Mouse (Mus musculus) splenic B cell, adult 2 months (primary cell): ENCODE results near the gene Gm16253.

ENCODE experiments used
- DNase-seq: peaks from one replicate; pipeline ENCODE4 v3.0.0-alpha.2; 2011; ENCODE audit warnings: low read depth, low spot score
- H3K27me3 ChIP-seq: 2 replicates; pipeline ENCODE4 v1.6.1; 2012; ENCODE audit warnings: mild to moderate bottlenecking, low read length, moderate library complexity, mixed read lengths; ENCODE audit not compliant: control insufficient read depth, poor library complexity, insufficient read depth, severe bottlenecking
- H3K36me3 ChIP-seq: 2 replicates; pipeline ENCODE4 v1.6.1; 2012; ENCODE audit warnings: mild to moderate bottlenecking, low read length, moderate library complexity, mixed read lengths; ENCODE audit not compliant: control insufficient read depth, poor library complexity, insufficient read depth, severe bottlenecking

Gm16253 gene

GRCm38 (mm10) chr3:96576005-96576658 is 652 bp upstream of the Gm16253 start:
- DNase-seq: no peak
- no peaks in the 10 kb centered on the region for H3K36me3 ChIP-seq
- no peaks in the 10 kb centered on the region for H3K27me3 ChIP-seq

- no peak for DNase-seq
- Histone ChIP-seq H3K36me3 (no peaks in the 10 kb centered on the region), H3K27me3 (no peaks in the 10 kb centered on the region)
These were observed 782 bp downstream of the Gm16253 start for GRCm38 (mm10) chr3:96577566-96577965.

GRCm38 (mm10) chr3:96578561-96579238 is 1.9 kb downstream of the Gm16253 start:
- Histone ChIP-seq H3K36me3 (no peaks in the 10 kb centered on the region), H3K27me3 (no peaks in the 10 kb centered on the region)
- DNase-seq: no peak

GRCm38 (mm10) chr3:96579239-96579750 is 2.5 kb downstream of the Gm16253 start:
- H3K27me3 ChIP-seq: no peaks in the 10 kb centered on the region
- DNase-seq: no peak
- no peaks in the 10 kb centered on the region for H3K36me3 ChIP-seq

- DNase-seq: peak; percentile 97
- Histone ChIP-seq H3K27me3 (no peaks in the 10 kb centered on the region), H3K36me3 (no peaks in the 10 kb centered on the region)
These were observed 3.2 kb downstream of the Gm16253 start for GRCm38 (mm10) chr3:96579885-96580454.

- Histone ChIP-seq H3K36me3 (no peaks in the 10 kb centered on the region), H3K27me3 (no peaks in the 10 kb centered on the region)
- DNase-seq: no peak
These were observed 4.4 kb downstream of the Gm16253 start for GRCm38 (mm10) chr3:96581141-96581540.

GRCm38 (mm10) chr3:96581771-96582515 is 5.2 kb downstream of the Gm16253 start:
- H3K27me3 ChIP-seq: no peaks in the 10 kb centered on the region
- no peak for DNase-seq
- no peaks in the 10 kb centered on the region for H3K36me3 ChIP-seq

GRCm38 (mm10) chr3:96583386-96583785 is 6.6 kb downstream of the Gm16253 start:
- no peaks in the 10 kb centered on the region for H3K36me3 ChIP-seq
- DNase-seq: no peak
- no peaks in the 10 kb centered on the region for H3K27me3 ChIP-seq

- Histone ChIP-seq H3K36me3 (no peaks in the 10 kb centered on the region), H3K27me3 (no peaks in the 10 kb centered on the region)
- no peak for DNase-seq
These were observed 13.9 kb downstream of the Gm16253 start for GRCm38 (mm10) chr3:96590657-96591056.

GRCm38 (mm10) chr3:96593374-96593773 is 16.6 kb downstream of the Gm16253 start:
- peak; percentile 56 for DNase-seq
- no peaks in the 10 kb centered on the region; the same call in 1 of the 2 replicates for H3K27me3 ChIP-seq
- no peaks in the 10 kb centered on the region for H3K36me3 ChIP-seq

GRCm38 (mm10) chr3:96593790-96594560 is 17.2 kb downstream of the Gm16253 start, which contains the start of gene Polr3gl:
Polr3gl (minus strand) TSS chr3:96594181.
- Histone ChIP-seq H3K36me3 (no peaks in the 10 kb centered on the region), H3K27me3 (no peaks in the 10 kb centered on the region; the same call in 1 of the 2 replicates)
- peak; percentile 94 for DNase-seq

GRCm38 (mm10) chr3:96594851-96595250 is 18.1 kb downstream of the Gm16253 start:
- Histone ChIP-seq H3K36me3 (no peaks in the 10 kb centered on the region), H3K27me3 (no peaks in the 10 kb centered on the region; the same call in none of the 2 replicates)
- DNase-seq: no peak

- H3K27me3 ChIP-seq: no peaks in the 10 kb centered on the region; the same call in none of the 2 replicates
- DNase-seq: no peak
- no peaks in the 10 kb centered on the region for H3K36me3 ChIP-seq
These were observed 18.9 kb downstream of the Gm16253 start for GRCm38 (mm10) chr3:96595661-96596060.

- DNase-seq: no peak
- H3K27me3 ChIP-seq: no peaks in the 10 kb centered on the region; the same call in none of the 2 replicates
- no peaks in the 10 kb centered on the region for H3K36me3 ChIP-seq
These were observed 19.5 kb downstream of the Gm16253 start, which contains the start of gene Ankrd34a for GRCm38 (mm10) chr3:96596228-96596707. Ankrd34a (plus strand) TSS chr3:96596636.
